Mouse (Mus musculus) left cerebral cortex, adult 9 months (tissue): ENCODE measurements around the gene Gm10413.
"Not testable (repeated sequence)": the region's sequence is repeated elsewhere in the genome, so short reads cannot be mapped to it uniquely, and the experiment has no call there.

Experiments
- DNase-seq, 2 experiments: peaks; one replicate each; pipeline ENCODE4 v3.0.0; 2022; ENCODE audit warnings: low spot score in 2 of 2

Gm10413 gene

DNA sequence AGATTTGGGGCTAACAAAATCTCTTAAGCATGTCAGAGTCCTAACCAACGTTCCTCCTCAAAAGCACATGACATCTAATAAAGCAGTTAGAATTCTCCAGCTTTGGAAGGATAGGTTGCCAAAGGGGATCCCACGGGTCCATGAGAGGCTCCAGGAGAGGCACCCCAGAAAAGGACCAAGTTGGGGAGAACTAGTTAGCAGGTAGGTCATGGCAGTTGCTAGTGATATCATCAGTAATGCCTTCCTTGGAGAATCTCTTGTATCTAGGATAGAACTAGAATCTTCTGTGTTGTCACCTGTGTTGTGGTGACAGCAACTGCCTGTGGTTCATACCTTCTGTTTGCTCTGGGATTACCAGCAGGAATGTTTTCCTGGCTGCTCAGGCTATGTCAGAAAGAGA, at the start of gene Gm10413:
Gene Gm10413 (plus strand): TSS at position 301 of the 400 bp plus-strand sequence.
- not testable (repeated sequence) for DNase-seq

DNA sequence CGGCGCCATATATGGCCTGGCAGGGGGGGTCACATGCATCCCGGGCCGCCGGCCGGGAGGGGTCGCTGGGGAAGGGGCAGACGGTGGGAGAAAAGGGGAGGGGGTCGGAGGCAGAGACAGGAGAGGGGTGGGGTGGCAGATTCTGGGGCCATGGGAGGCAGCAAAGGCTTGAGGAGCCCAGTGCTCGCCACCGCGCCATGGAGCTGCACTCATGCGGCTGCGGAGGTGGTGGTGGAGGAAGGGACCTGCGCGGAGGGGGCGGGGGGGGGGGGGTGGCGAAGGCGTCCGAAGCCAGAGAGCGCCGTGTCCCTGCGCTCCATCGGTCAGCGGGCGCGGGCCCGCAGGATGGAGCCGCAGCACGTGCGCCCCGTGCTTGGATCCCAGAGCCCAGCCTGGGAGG, 17.4 kb downstream of the Gm10413 start, which contains the start of gene Gm10409:
Gene Gm10409 (plus strand): TSS at position 301 of the 400 bp plus-strand sequence.
- DNase-seq, result not testable (repeated sequence)

- not testable (repeated sequence) for DNase-seq
These were observed 32.9 kb downstream of the Gm10413 start, which contains the start of gene Gm3005 for GRCm38 (mm10) chr14:3427803-3428202. TSS of gene Gm3005 (plus strand) at chr14:3428103.

- DNase-seq, result not testable (repeated sequence)
These were observed 54.2 kb downstream of the Gm10413 start, which contains the start of gene Gm10408 for GRCm38 (mm10) chr14:3449079-3449478. TSS of gene Gm10408 (plus strand) at chr14:3449379.
